Comparison of ENCODE assay signal across 16 mouse cellular contexts in the genomic region with DNA sequence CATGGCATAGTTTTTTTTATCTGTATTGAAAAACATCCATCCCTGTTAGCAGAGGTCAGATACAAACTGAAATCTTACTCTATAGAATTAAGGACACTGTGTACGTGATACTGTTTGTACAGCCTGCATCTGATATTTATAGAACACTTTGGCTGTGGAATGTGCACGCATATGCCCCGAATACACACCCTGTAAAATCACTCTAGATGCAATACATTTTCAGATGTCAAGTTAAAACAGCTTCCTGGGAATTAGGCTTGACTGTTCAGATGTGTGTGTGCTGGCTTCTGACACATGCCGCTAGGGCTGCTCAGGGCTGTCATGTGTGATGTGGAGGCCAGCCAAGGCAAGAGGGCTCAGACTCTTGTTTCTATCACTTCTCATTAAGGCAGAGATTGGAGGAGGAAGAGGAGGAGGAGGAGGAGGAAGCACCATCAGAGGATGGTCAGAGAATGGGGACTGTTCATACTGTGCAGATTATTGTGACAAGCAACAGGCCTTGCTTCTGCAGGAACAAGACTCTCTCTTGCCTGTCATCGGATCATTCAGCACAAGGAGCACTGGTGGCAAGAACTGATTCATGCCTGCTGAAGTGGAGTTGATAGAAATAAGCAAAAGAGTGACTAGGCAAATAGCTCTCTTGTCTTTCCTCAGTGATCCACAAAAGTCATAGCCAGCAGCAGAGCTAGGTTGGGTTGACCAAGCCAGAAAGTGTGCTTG.
DNase-seq lines count a peak whose midpoint lies in the region; ATAC-seq and TF ChIP-seq lines count a peak whose summit lies in the region.
"Had no signal": no experiment of that assay in that cellular context is flagged by ENCODE, and none has a peak within 500 bp of the region (broad histone marks: within the 10 kb centered on the region; RNA-seq: fewer than 3 reads in every experiment).

No protein-coding gene starts in this region.

- ATAC-seq in heart, embryonic 16.5 days (replicated peaks; ENCODE audit: extremely low read depth, insufficient read depth, low FRiP score) = peak; percentile 69
- peak; percentile 72 for ATAC-seq in lung, postnatal 0 days
- ATAC-seq in heart, postnatal 0 days (ENCODE audit: insufficient read depth, low read depth) = peak; percentile 56
- ATAC-seq in stomach, embryonic 14.5 days (ENCODE audit: insufficient number of reproducible peaks, insufficient read depth, low FRiP score, low read depth) = peak; percentile 33; the same call in 1 of the 2 replicates
- ATAC-seq: Patski had no signal

- DNase-seq in heart, postnatal 14 days = no peak
- DNase-seq in lung, postnatal 0 days (ENCODE audit: low spot score) = peak; percentile 55
- DNase-seq in lung, postnatal 36 days = no peak
- peak; percentile 49 for DNase-seq in heart, postnatal 0 days (ENCODE audit: low spot score)
- no peak for DNase-seq in spleen, postnatal 14 days (ENCODE audit: low spot score in 2 of 2)
- DNase-seq: cerebellum, adult 2 months; embryo, embryonic 11 days; kidney, postnatal 4 days had no signal

- TF ChIP-seq CTCF in lung, postnatal 0 days (IDR thresholded peaks at IDR 0.05) = no peak
- TF ChIP-seq CTCF in heart, postnatal 0 days (IDR thresholded peaks at IDR 0.05; ENCODE audit: low read depth) = no peak; the same call in 1 of the 2 replicates

- intact Hi-C loops in heart, postnatal 14 days (cut with DNase I) = no loop called here

- no peak overlapping the region for H3K9ac ChIP-seq in heart, embryonic 16.5 days (ENCODE audit: low read length)
- H3K9ac ChIP-seq in lung, postnatal 0 days (replicated peaks; ENCODE audit: low read depth) = no peak overlapping the region
- H3K9ac ChIP-seq in heart, postnatal 0 days (replicated peaks; ENCODE audit: low read depth, low read length) = no peak overlapping the region
- H3K9ac ChIP-seq in stomach, embryonic 14.5 days (replicated peaks; ENCODE audit: low read depth, low read length) = no peak overlapping the region
- H3K9ac ChIP-seq: hindbrain, embryonic 15.5 days; liver, embryonic 14.5 days had no signal

- H3K27ac ChIP-seq in heart, embryonic 16.5 days (ENCODE audit: low read length) = peak overlapping the region; percentile 69
- H3K27ac ChIP-seq in lung, postnatal 0 days (ENCODE audit: low read length) = peak overlapping the region; percentile 55
- peak overlapping the region; percentile 32; the same call in 1 of the 2 replicates for H3K27ac ChIP-seq in heart, postnatal 0 days (ENCODE audit: low read depth)
- no peak overlapping the region; the same call in 1 of the 2 replicates for H3K27ac ChIP-seq in stomach, embryonic 14.5 days (ENCODE audit: low read length)
- H3K27ac ChIP-seq: forebrain, embryonic 10.5 days; hindbrain, embryonic 15.5 days; liver, embryonic 14.5 days had no signal

- peak; percentile 62 for TF ChIP-seq EP300 in lung, postnatal 0 days (IDR thresholded peaks at IDR 0.05)
- no peak for TF ChIP-seq EP300 in heart, postnatal 0 days (IDR thresholded peaks at IDR 0.05; ENCODE audit: low read depth)

- peaks cover 27% of the 10 kb centered on the region for H3K4me1 ChIP-seq in heart, embryonic 16.5 days (ENCODE audit: control insufficient read depth, insufficient read depth, low read length)
- peaks cover 11% of the 10 kb centered on the region; the same call in 1 of the 2 replicates for H3K4me1 ChIP-seq in lung, postnatal 0 days (ENCODE audit: insufficient read depth, low read depth, low read length)
- H3K4me1 ChIP-seq in heart, postnatal 0 days (ENCODE audit: control insufficient read depth, insufficient read depth) = peaks cover 19% of the 10 kb centered on the region
- H3K4me1 ChIP-seq in stomach, embryonic 14.5 days (ENCODE audit: control insufficient read depth, insufficient read depth, low read length) = peaks cover 28% of the 10 kb centered on the region; the same call in 1 of the 2 replicates
- H3K4me1 ChIP-seq: forebrain, embryonic 10.5 days; hindbrain, embryonic 15.5 days had no signal

- no peaks in the 10 kb centered on the region for H3K9me3 ChIP-seq in heart, embryonic 16.5 days (replicated peaks; ENCODE audit: control insufficient read depth, low read length)
- no peaks in the 10 kb centered on the region for H3K9me3 ChIP-seq in lung, postnatal 0 days (ENCODE audit: low read length)
- no peaks in the 10 kb centered on the region for H3K9me3 ChIP-seq in heart, postnatal 0 days (replicated peaks; ENCODE audit: control insufficient read depth, low read length)
- H3K9me3 ChIP-seq in stomach, embryonic 14.5 days (ENCODE audit: control insufficient read depth, low read depth, low read length) = no peaks in the 10 kb centered on the region
- H3K9me3 ChIP-seq: forebrain, embryonic 10.5 days; hindbrain, embryonic 15.5 days had no signal

- no peaks in the 10 kb centered on the region for H3K27me3 ChIP-seq in heart, embryonic 16.5 days (ENCODE audit: control insufficient read depth, insufficient read depth, low read length)
- no peaks in the 10 kb centered on the region for H3K27me3 ChIP-seq in lung, postnatal 0 days (replicated peaks; ENCODE audit: insufficient read depth, low read length)
- H3K27me3 ChIP-seq in heart, postnatal 0 days (ENCODE audit: control insufficient read depth, insufficient read depth, low read length) = no peaks in the 10 kb centered on the region
- H3K27me3 ChIP-seq in stomach, embryonic 14.5 days (ENCODE audit: control insufficient read depth, insufficient read depth, low read length) = no peaks in the 10 kb centered on the region
- H3K27me3 ChIP-seq: CH12.LX; hindbrain, embryonic 15.5 days; Patski had no signal

- no peak overlapping the region; the same call in 1 of the 2 replicates for H3K4me2 ChIP-seq in heart, embryonic 16.5 days (ENCODE audit: low read depth, low read length)
- H3K4me2 ChIP-seq in lung, postnatal 0 days (replicated peaks; ENCODE audit: low read depth, low read length) = no peak overlapping the region
- H3K4me2 ChIP-seq in heart, postnatal 0 days (ENCODE audit: low read depth, low read length) = no peak overlapping the region
- H3K4me2 ChIP-seq in stomach, embryonic 14.5 days (replicated peaks; ENCODE audit: low read depth, low read length) = no peak overlapping the region
- H3K4me2 ChIP-seq: hindbrain, embryonic 15.5 days; midbrain, embryonic 11.5 days had no signal

- WGBS in heart, embryonic 16.5 days = 27% methylated on average over 5 of the region's 5 CpGs
- 30% methylated on average over 5 of the region's 5 CpGs for WGBS in lung, postnatal 0 days
- 34% methylated on average over 5 of the region's 5 CpGs for WGBS in heart, postnatal 0 days
- 28% methylated on average over 5 of the region's 5 CpGs for WGBS in stomach, embryonic 14.5 days

- H3K36me3 ChIP-seq in heart, embryonic 16.5 days (ENCODE audit: control insufficient read depth, insufficient read depth) = no peaks in the 10 kb centered on the region
- H3K36me3 ChIP-seq in lung, postnatal 0 days (ENCODE audit: insufficient read depth, low read length) = no peaks in the 10 kb centered on the region
- no peaks in the 10 kb centered on the region for H3K36me3 ChIP-seq in heart, postnatal 0 days (replicated peaks; ENCODE audit: control insufficient read depth, insufficient read depth, low read length)
- H3K36me3 ChIP-seq in stomach, embryonic 14.5 days (ENCODE audit: control insufficient read depth, insufficient read depth, low read length) = no peaks in the 10 kb centered on the region
- H3K36me3 ChIP-seq: forebrain, embryonic 10.5 days; hindbrain, embryonic 15.5 days had no signal

- no peak overlapping the region for H3K4me3 ChIP-seq in heart, embryonic 16.5 days (ENCODE audit: low read length)
- H3K4me3 ChIP-seq in lung, postnatal 0 days (ENCODE audit: low read depth, low read length) = no peak overlapping the region
- H3K4me3 ChIP-seq in heart, postnatal 0 days (ENCODE audit: low read depth, low read length) = no peak overlapping the region
- H3K4me3 ChIP-seq in stomach, embryonic 14.5 days (ENCODE audit: low read depth, low read length) = no peak overlapping the region
- H3K4me3 ChIP-seq: forebrain, embryonic 10.5 days; hindbrain, embryonic 15.5 days had no signal

Comparison
In these comparisons a context has a peak if more than half of its experiments do, and no peak if none do; other contexts are left out.
1. DNase-seq: peak in lung, postnatal 0 days (single experiment) and heart, postnatal 0 days (single experiment); none in heart, postnatal 14 days (0 of 2), lung, postnatal 36 days (single experiment) and spleen, postnatal 14 days (0 of 2).
2. Peak in every context shown above with its lines, with median percentiles within 50 percentile points of each other: ATAC-seq.